Mouse (Mus musculus): ENCODE measurements around the gene Bmpr1a. TPM values are rescaled to one million over a fixed set of nuclear protein-coding genes. Genes with fewer than 3 reads are reported as not detected.

Gene Bmpr1a
- total and polyA plus RNA-seq, 3 experiments: 3.7 to 64.4 (median 56.4) TPM

Other genes starting within 250 kb of the Bmpr1a start
- gene Shld2, start 192.8 kb downstream of the Bmpr1a start, total RNA-seq (2021): 1 to 10 TPM; 7.6 to 9.2 TPM
- gene Shld2, start 192.8 kb downstream of the Bmpr1a start, polyA plus RNA-seq (2012; rRNA removed): 1.4 and 1.5 TPM in 2 replicates
- 100 to 1,000 TPM; 152 to 249 TPM for gene Glud1, start 192.6 kb downstream of the Bmpr1a start, total RNA-seq (2021)
- gene Glud1, start 192.6 kb downstream of the Bmpr1a start, polyA plus RNA-seq (2012; rRNA removed): 184 and 207 TPM in 2 replicates
- not detected for gene Fam25c, start 147.9 kb downstream of the Bmpr1a start, total RNA-seq (2021)
- not detected in 2 replicates for gene Fam25c, start 147.9 kb downstream of the Bmpr1a start, polyA plus RNA-seq (2012; rRNA removed)
- 10 to 100 TPM; 20.5 to 38.5 TPM for gene Sncg, start 128.6 kb downstream of the Bmpr1a start, total RNA-seq (2021)
- 26.1 and 33.8 TPM in 2 replicates for gene Sncg, start 128.6 kb downstream of the Bmpr1a start, polyA plus RNA-seq (2012; rRNA removed)
- gene Mmrn2, start 127.9 kb downstream of the Bmpr1a start, total RNA-seq (2021): 10 to 100 TPM; 26.5 to 42.4 TPM
- 16.7 and 17.1 TPM in 2 replicates for gene Mmrn2, start 127.9 kb downstream of the Bmpr1a start, polyA plus RNA-seq (2012; rRNA removed)
- gene 9230112D13Rik, start 19.5 kb upstream of the Bmpr1a start, total RNA-seq (2021): not detected
- gene 9230112D13Rik, start 19.5 kb upstream of the Bmpr1a start, polyA plus RNA-seq (2012; rRNA removed): not detected in 2 replicates
- gene Ldb3, start 85.3 kb upstream of the Bmpr1a start, total RNA-seq (2021): under 1 TPM; 0.58 to 0.76 TPM
- 0.79 and 1.4 TPM in 2 replicates for gene Ldb3, start 85.3 kb upstream of the Bmpr1a start, polyA plus RNA-seq (2012; rRNA removed)
- gene Opn4, start 96.8 kb upstream of the Bmpr1a start, total RNA-seq (2021): under 1 TPM in 1 of 2 experiments, not detected in 1; 0.26 TPM
- gene Opn4, start 96.8 kb upstream of the Bmpr1a start, polyA plus RNA-seq (2012; rRNA removed): 0.26 TPM in 1 of 2 replicates, not detected in the other
- gene Wapl, start 170.6 kb upstream of the Bmpr1a start, total RNA-seq (2021): 10 to 100 TPM; 64.7 to 92.8 TPM
- 5.3 and 6.3 TPM in 2 replicates for gene Wapl, start 170.6 kb upstream of the Bmpr1a start, polyA plus RNA-seq (2012; rRNA removed)